Mouse (Mus musculus) hindbrain, embryonic 16.5 days (tissue): ENCODE measurements at regions not wholly inside any gene's neighbourhood (a gene's known extent, or its start where the extent isn't known, plus 50 kb on each side); places are given as distances from the start of the nearest gene placed in this dataset.

ENCODE experiments used
- ATAC-seq: fragments of 200-750 bp; cut with Nextera tagmentation; 2 replicates; pipeline ENCODE4 v1.8.0; 2017; ENCODE audit warnings: moderate TSS enrichment, moderate library complexity
- H3K27ac ChIP-seq: fragments of 300-500 bp; sonication (generic); 2 replicates; pipeline ENCODE4 v1.5.1; 2014; ENCODE audit warnings: low read depth, mild to moderate bottlenecking, control low read depth, low read length, moderate library complexity
- H3K27me3 ChIP-seq: fragments of 300-500 bp; sonication (generic); replicated peaks from 2 replicates; pipeline ENCODE4 v1.6.1; 2014; ENCODE audit warnings: low read length; ENCODE audit not compliant: control insufficient read depth, insufficient read depth
- H3K36me3 ChIP-seq: fragments of 300-500 bp; sonication (generic); 2 replicates; pipeline ENCODE4 v1.6.1; 2014; ENCODE audit warnings: mild to moderate bottlenecking, low read length, moderate library complexity, mixed read lengths; ENCODE audit not compliant: control insufficient read depth, insufficient read depth
- H3K4me1 ChIP-seq: fragments of 300-500 bp; sonication (generic); 2 replicates; pipeline ENCODE4 v1.6.1; 2014; ENCODE audit warnings: low read depth, low read length; ENCODE audit not compliant: control insufficient read depth, insufficient read depth
- H3K4me2 ChIP-seq: fragments of 300-500 bp; sonication (generic); 2 replicates; pipeline ENCODE4 v1.6.1; 2014; ENCODE audit warnings: mild to moderate bottlenecking, low read length, control low read depth, moderate library complexity
- H3K4me3 ChIP-seq: fragments of 300-500 bp; sonication (generic); 2 replicates; pipeline ENCODE4 v1.5.1; 2014; ENCODE audit warnings: mild to moderate bottlenecking, low read length, control low read depth, moderate library complexity
- H3K9ac ChIP-seq: fragments of 300-500 bp; sonication (generic); 2 replicates; pipeline ENCODE4 v1.6.1; 2014; ENCODE audit warnings: low read depth, mild to moderate bottlenecking, control low read depth, low read length, moderate library complexity
- H3K9me3 ChIP-seq: fragments of 300-500 bp; sonication (generic); 2 replicates; pipeline ENCODE4 v1.6.1; 2014; ENCODE audit warnings: mild to moderate bottlenecking, low read length, moderate library complexity; ENCODE audit not compliant: control insufficient read depth
- WGBS: fragments of 180-500 bp; shearing (Covaris S2); extraction: QIAGEN DNeasy Blood & Tissue Kit; methylation state at CpG from one replicate; pipeline ENCODE4 v1.1.7; 2014; 5-methylcytosine and 5-hydroxymethylcytosine counted together

DNA sequence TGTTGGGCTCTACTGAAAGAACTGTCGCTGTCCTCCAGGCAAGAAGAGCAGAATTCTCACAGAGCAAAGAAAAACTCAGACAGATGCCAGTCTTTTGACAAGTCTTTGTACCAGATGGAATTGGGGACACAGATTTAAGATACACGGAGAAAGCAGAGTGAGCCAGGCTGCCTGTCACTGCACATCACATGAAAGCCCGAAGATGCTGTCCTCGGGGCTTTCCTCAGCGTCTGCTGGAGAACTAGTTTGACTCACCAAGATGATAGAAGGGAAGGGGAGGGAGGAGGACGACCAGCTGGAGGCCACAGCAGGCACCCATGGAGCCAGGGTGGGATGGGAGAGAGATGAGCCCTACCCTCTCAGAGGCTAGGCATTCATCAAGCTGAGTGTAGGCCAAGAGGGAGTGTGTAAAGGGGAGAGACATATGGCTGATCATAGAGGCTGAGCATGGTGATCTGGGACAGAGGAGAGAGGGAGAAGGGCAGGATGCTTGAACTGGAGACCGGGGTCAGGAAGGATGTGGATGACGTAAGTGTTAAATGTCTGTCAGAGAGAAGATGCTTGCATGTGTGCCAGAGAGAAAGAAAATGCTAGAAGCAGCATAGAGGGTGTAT, 600.7 kb downstream of the Tbc1d22a start:
- Histone ChIP-seq H3K9me3 (no peaks in the 10 kb centered on the region), H3K9ac (no peak overlapping the region), H3K27me3 (no peaks in the 10 kb centered on the region), H3K27ac (no peak overlapping the region), H3K4me2 (no peak overlapping the region), H3K4me1 (no peaks in the 10 kb centered on the region), H3K4me3 (no peak overlapping the region), H3K36me3 (no peaks in the 10 kb centered on the region)
- no peak for ATAC-seq
- WGBS: 61% methylated on average over 8 of the region's 8 CpGs

- peak; percentile 54; the same call in 1 of the 2 replicates for ATAC-seq
- H3K27ac ChIP-seq: peak overlapping the region; percentile 4; the same call in 1 of the 2 replicates
- no peaks in the 10 kb centered on the region; the same call in 1 of the 2 replicates for H3K9me3 ChIP-seq
- H3K36me3 ChIP-seq: no peaks in the 10 kb centered on the region
- 0 out of 2 replicates have a peak, but pooled peaks cover 2% of the 10 kb centered on the region for H3K4me1 ChIP-seq
- 36% methylated on average over 6 of the region's 6 CpGs for WGBS
- no peak overlapping the region for H3K4me2 ChIP-seq
- H3K27me3 ChIP-seq: no peaks in the 10 kb centered on the region
- no peak overlapping the region for H3K9ac ChIP-seq
- H3K4me3 ChIP-seq: no peak overlapping the region
Observed at GRCm38 (mm10) chr15:86835996-86836395, 621.7 kb downstream of the Tbc1d22a start.

DNA sequence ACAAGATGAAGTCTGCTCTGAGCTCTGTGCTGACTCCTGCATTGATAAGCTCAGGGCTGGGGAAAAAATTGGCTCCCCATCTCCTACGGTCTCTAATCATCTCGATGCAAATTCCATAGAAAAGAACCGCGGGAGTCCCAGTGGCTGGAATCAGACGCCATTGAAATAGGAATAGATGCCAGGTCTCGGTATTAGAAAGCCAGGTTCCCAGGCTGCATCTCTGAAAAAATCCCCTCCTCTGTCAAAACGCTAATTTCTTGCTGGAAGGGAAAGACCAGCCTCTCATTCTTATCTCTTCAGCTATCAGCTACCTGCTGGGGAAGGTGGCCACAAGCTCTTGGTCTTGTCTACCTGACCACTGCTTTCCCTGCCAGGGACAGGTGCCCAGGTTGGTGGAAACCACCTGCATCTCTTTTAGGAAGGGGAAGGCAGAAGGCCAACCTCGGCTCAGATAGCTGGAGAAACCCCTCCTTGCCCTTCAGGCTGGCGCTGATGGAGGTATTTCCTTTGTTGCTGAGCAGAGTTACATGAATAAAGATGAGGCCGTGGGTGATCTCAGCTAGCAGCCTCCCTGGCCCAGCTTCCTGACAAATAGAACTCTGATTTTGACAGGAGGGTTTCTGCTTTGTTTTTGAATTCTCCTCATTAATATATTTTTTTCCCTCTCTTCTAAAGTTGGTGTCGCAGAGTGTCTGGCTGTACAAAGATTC, 638.1 kb downstream of the Tbc1d22a start:
- H3K27ac ChIP-seq: peak overlapping the region; percentile 40; the same call in 1 of the 2 replicates
- peaks cover 6% of the 10 kb centered on the region; the same call in 1 of the 2 replicates for H3K4me1 ChIP-seq
- no peaks in the 10 kb centered on the region for H3K27me3 ChIP-seq
- WGBS: 22% methylated on average over 11 of the region's 11 CpGs
- no peaks in the 10 kb centered on the region for H3K9me3 ChIP-seq
- ATAC-seq: no peak
- H3K9ac ChIP-seq: no peak overlapping the region
- H3K36me3 ChIP-seq: no peaks in the 10 kb centered on the region
- no peak overlapping the region for H3K4me2 ChIP-seq
- no peak overlapping the region for H3K4me3 ChIP-seq

- Histone ChIP-seq H3K4me2 (no peak overlapping the region), H3K4me3 (no peak overlapping the region), H3K9me3 (no peaks in the 10 kb centered on the region), H3K36me3 (no peaks in the 10 kb centered on the region), H3K9ac (no peak overlapping the region), H3K4me1 (no peaks in the 10 kb centered on the region), H3K27ac (no peak overlapping the region), H3K27me3 (no peaks in the 10 kb centered on the region; the same call in 1 of the 2 replicates)
- WGBS: 26% methylated on average over 3 of the region's 3 CpGs
- no peak for ATAC-seq
Observed at GRCm38 (mm10) chr15:86858356-86858906, 644.2 kb downstream of the Tbc1d22a start.

- Histone ChIP-seq H3K4me3 (no peak overlapping the region), H3K4me2 (no peak overlapping the region), H3K9ac (no peak overlapping the region), H3K27me3 (no peaks in the 10 kb centered on the region), H3K36me3 (no peaks in the 10 kb centered on the region), H3K4me1 (peaks cover 7% of the 10 kb centered on the region), H3K9me3 (no peaks in the 10 kb centered on the region), H3K27ac (no peak overlapping the region)
- 14% methylated on average over 7 of the region's 7 CpGs for WGBS
- no peak for ATAC-seq
Observed at GRCm38 (mm10) chr15:86875721-86876309, 661.6 kb downstream of the Tbc1d22a start.

DNA sequence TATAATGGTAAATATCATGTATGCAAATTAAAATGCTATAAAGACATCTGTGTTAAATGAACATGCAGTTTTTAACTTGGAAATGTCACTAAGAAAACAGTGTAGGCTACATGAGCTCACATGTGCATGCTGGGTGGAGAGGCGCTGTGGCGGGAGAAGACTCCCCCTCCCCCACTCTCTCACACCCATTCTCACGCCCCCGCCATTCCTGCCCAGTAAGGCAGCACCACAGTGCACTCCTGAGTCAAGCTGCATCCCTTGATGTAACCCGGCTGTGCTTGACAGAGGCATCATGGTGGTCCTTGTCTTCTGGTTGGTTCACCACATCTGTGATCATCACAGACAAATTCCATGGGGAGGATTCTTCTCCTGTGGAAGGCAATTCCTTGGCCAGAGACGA, 647.1 kb upstream of the Fam19a5 start:
- no peaks in the 10 kb centered on the region for H3K36me3 ChIP-seq
- no peak overlapping the region for H3K4me2 ChIP-seq
- no peak overlapping the region for H3K4me3 ChIP-seq
- H3K4me1 ChIP-seq: no peaks in the 10 kb centered on the region
- H3K27me3 ChIP-seq: no peaks in the 10 kb centered on the region
- ATAC-seq: no peak
- no peak overlapping the region for H3K9ac ChIP-seq
- WGBS: 72% methylated on average over 6 of the region's 6 CpGs
- no peak overlapping the region for H3K27ac ChIP-seq
- H3K9me3 ChIP-seq: no peaks in the 10 kb centered on the region; the same call in 1 of the 2 replicates

GRCm38 (mm10) chr15:86899961-86900360, 644.1 kb upstream of the Fam19a5 start:
- no peaks in the 10 kb centered on the region for H3K27me3 ChIP-seq
- H3K4me3 ChIP-seq: no peak overlapping the region
- 47% methylated on average over 1 of the region's 1 CpGs for WGBS
- H3K36me3 ChIP-seq: no peaks in the 10 kb centered on the region
- no peak for ATAC-seq
- H3K27ac ChIP-seq: no peak overlapping the region
- no peaks in the 10 kb centered on the region for H3K4me1 ChIP-seq
- no peaks in the 10 kb centered on the region for H3K9me3 ChIP-seq
- H3K4me2 ChIP-seq: no peak overlapping the region
- no peak overlapping the region for H3K9ac ChIP-seq

- 29% methylated on average over 3 of the region's 3 CpGs for WGBS
- no peak overlapping the region for H3K27ac ChIP-seq
- no peaks in the 10 kb centered on the region for H3K36me3 ChIP-seq
- H3K9me3 ChIP-seq: no peaks in the 10 kb centered on the region
- no peak overlapping the region for H3K4me3 ChIP-seq
- no peak for ATAC-seq
- no peaks in the 10 kb centered on the region for H3K4me1 ChIP-seq
- no peak overlapping the region for H3K4me2 ChIP-seq
- no peaks in the 10 kb centered on the region for H3K27me3 ChIP-seq
- no peak overlapping the region for H3K9ac ChIP-seq
Observed at GRCm38 (mm10) chr15:86903006-86903405, 641.1 kb upstream of the Fam19a5 start.

DNA sequence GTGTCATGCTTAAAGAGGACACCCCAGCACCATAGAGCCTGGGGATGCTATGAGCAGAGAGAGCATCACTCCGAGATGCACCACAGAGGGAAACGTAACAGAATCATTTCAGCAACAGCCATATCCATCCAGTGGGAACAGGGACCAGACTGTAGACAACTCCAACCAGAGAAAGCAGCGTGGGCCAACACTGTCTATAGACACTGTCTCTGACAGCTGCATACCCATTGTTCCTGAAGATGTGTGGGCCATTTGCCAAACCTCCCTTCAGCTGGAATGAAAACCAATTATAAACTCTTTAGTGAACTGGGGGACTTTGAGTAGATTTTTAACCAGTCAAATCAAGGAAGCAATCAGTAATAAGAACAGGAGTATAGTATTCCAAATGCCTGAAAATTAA, 630.8 kb upstream of the Fam19a5 start:
- Histone ChIP-seq H3K36me3 (no peaks in the 10 kb centered on the region), H3K9me3 (no peaks in the 10 kb centered on the region)
- ATAC-seq: no peak

More for the DNA sequence above, 630.8 kb upstream of the Fam19a5 start:
- no peak overlapping the region for H3K9ac ChIP-seq
- no peaks in the 10 kb centered on the region for H3K4me1 ChIP-seq
- H3K27me3 ChIP-seq: no peaks in the 10 kb centered on the region
- H3K4me2 ChIP-seq: no peak overlapping the region
- 50% methylated on average over 3 of the region's 3 CpGs for WGBS
- H3K27ac ChIP-seq: no peak overlapping the region
- H3K4me3 ChIP-seq: no peak overlapping the region
